Mouse (Mus musculus): ENCODE measurements around the gene Gm7138.
"Not testable (repeated sequence)": the region's sequence is repeated elsewhere in the genome, so short reads cannot be mapped to it uniquely, and the experiment has no call there.

Gm7138 gene

GRCm38 (mm10) chr10:77776844-77777243 lies at the start of gene Gm7138:
Gm7138 (minus strand) TSS chr10:77776944.
- CTCF ChIA-PET: not testable (repeated sequence)

GRCm38 (mm10) chr10:77819203-77819602 lies 42.5 kb upstream of the Gm7138 start:
- CTCF ChIA-PET: no interaction called here

- CTCF ChIA-PET: no interaction called here
Measured at GRCm38 (mm10) chr10:77818523-77818922, 41.8 kb upstream of the Gm7138 start.

- CTCF ChIA-PET: no interaction called here
Measured at GRCm38 (mm10) chr10:77815514-77815913, 38.8 kb upstream of the Gm7138 start.

GRCm38 (mm10) chr10:77814382-77814781 lies 37.6 kb upstream of the Gm7138 start, which contains the start of gene Gm2696:
Gm2696 (plus strand) TSS chr10:77814682.
- CTCF ChIA-PET: no interaction called here

GRCm38 (mm10) chr10:77811743-77812142 lies 35.0 kb upstream of the Gm7138 start, which contains the start of gene Gm9507:
Gm9507 (minus strand) TSS chr10:77811843.
- CTCF ChIA-PET: no interaction called here

GRCm38 (mm10) chr10:77804095-77804494 lies 27.4 kb upstream of the Gm7138 start:
- CTCF ChIA-PET: no interaction called here

- CTCF ChIA-PET: no interaction called here
Measured at GRCm38 (mm10) chr10:77798921-77799508, 22.3 kb upstream of the Gm7138 start, which contains the start of gene Gm19668. Gm19668 (minus strand) TSS chr10:77799133.

GRCm38 (mm10) chr10:77798164-77798920 lies 21.6 kb upstream of the Gm7138 start:
- CTCF ChIA-PET: not testable (repeated sequence)

- CTCF ChIA-PET: no interaction called here
Measured at GRCm38 (mm10) chr10:77797677-77798076, 20.9 kb upstream of the Gm7138 start.

- CTCF ChIA-PET: no interaction called here
Measured at GRCm38 (mm10) chr10:77794976-77795375, 18.2 kb upstream of the Gm7138 start, which contains the start of gene Gm9639. Gm9639 (minus strand) TSS chr10:77795076.

- CTCF ChIA-PET: no interaction called here
Measured at GRCm38 (mm10) chr10:77788621-77789020, 11.9 kb upstream of the Gm7138 start.

- CTCF ChIA-PET: not testable (repeated sequence)
Measured at GRCm38 (mm10) chr10:77787876-77788275, 11.1 kb upstream of the Gm7138 start, which contains the start of gene Gm7137. Gm7137 (minus strand) TSS chr10:77788200.

GRCm38 (mm10) chr10:77783396-77783795 lies 6.7 kb upstream of the Gm7138 start:
- CTCF ChIA-PET: not testable (repeated sequence)

GRCm38 (mm10) chr10:77782442-77782841 lies 5.7 kb upstream of the Gm7138 start, which contains the start of gene Gm3250:
Gm3250 (minus strand) TSS chr10:77782542.
- CTCF ChIA-PET: not testable (repeated sequence)

- CTCF ChIA-PET: not testable (repeated sequence)
Measured at GRCm38 (mm10) chr10:77772142-77772541, 4.6 kb downstream of the Gm7138 start.

GRCm38 (mm10) chr10:77771225-77771624 lies 5.5 kb downstream of the Gm7138 start, which contains the start of gene Gm3238:
Gm3238 (minus strand) TSS chr10:77771325.
- CTCF ChIA-PET: not testable (repeated sequence)

GRCm38 (mm10) chr10:77769727-77770126 lies 7.0 kb downstream of the Gm7138 start:
- CTCF ChIA-PET: no interaction called here

GRCm38 (mm10) chr10:77759582-77759981 lies 17.2 kb downstream of the Gm7138 start, which contains the start of gene Gm3233:
Gm3233 (minus strand) TSS chr10:77759682.
- CTCF ChIA-PET: not testable (repeated sequence)

- CTCF ChIA-PET: no interaction called here
Measured at GRCm38 (mm10) chr10:77753448-77753847, 23.3 kb downstream of the Gm7138 start.

GRCm38 (mm10) chr10:77752312-77752711 lies 24.4 kb downstream of the Gm7138 start:
- CTCF ChIA-PET: not testable (repeated sequence)

GRCm38 (mm10) chr10:77751254-77751653 lies 25.5 kb downstream of the Gm7138 start, which contains the start of gene Gm9736:
Gm9736 (minus strand) TSS chr10:77751354.
- CTCF ChIA-PET: not testable (repeated sequence)

GRCm38 (mm10) chr10:77750686-77751085 lies 26.1 kb downstream of the Gm7138 start:
- CTCF ChIA-PET: not testable (repeated sequence)

Data from spleen, embryonic (tissue).